Mouse (Mus musculus): ENCODE data around the gene Tfap2a. TPM values are rescaled to one million over a fixed set of nuclear protein-coding genes. Genes with fewer than 3 reads are reported as not detected.

The Tfap2a gene
- polyA plus RNA-seq (2015; fragmentation: Nextera tagmentation; extraction: Ambion mirVana): 0.46 and 0.73 TPM in 2 replicates

GRCm38 (mm10) chr13:40738196-40738880 lies at the start of gene Tfap2a:
Gene Tfap2a (minus strand): TSS chr13:40738376.
- Histone ChIP-seq H3K27ac (no peak within 1 kb of the TSS), H3K4me3 (no peak within 1 kb of the TSS), H3K36me3 (ENCODE audit: poor library complexity, severe bottlenecking) (no peaks in the 10 kb centered on the region), H3K4me2 (no peak within 1 kb of the TSS), H3K27me3 (peaks cover 100% of the 10 kb centered on the region), H3K4me1 (peaks cover 10% of the 10 kb centered on the region), H3K9me3 (replicated peaks) (no peaks in the 10 kb centered on the region), H3K9ac (no peak within 1 kb of the TSS)
- ATAC-seq: no peak
- WGBS: under 1% methylated on average over 29 of the region's 30 CpGs

- 46% methylated on average over 8 of the region's 8 CpGs for WGBS
- Histone ChIP-seq H3K27me3 (no peaks in the 10 kb centered on the region), H3K9me3 (replicated peaks) (no peaks in the 10 kb centered on the region), H3K27ac (no peak overlapping the region), H3K4me3 (no peak overlapping the region), H3K4me2 (no peak overlapping the region), H3K36me3 (ENCODE audit: poor library complexity, severe bottlenecking) (no peaks in the 10 kb centered on the region), H3K4me1 (no peaks in the 10 kb centered on the region), H3K9ac (no peak overlapping the region)
- ATAC-seq: peak; percentile 58
These were observed 46.1 kb upstream of the Tfap2a start for GRCm38 (mm10) chr13:40784202-40784771.

DNA sequence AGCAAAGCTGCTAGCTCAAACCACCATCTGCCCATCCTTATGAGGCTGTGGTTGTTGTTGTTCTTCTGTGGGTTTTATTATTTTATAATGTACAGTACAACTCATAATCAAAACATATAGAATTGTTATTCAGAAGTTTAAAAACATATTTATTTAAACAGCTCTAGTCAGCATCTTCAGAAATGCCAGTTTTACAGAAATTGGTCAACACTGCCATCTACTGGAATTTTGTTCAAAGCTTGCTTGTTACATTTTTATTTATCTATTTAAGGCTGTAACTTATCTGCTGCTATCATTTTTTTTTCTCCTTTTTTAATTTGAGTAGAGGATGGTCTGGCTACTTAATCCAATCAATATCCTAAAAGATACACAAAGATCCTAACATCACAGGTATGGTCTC lies 19.8 kb upstream of the Tfap2a start:
- H3K4me3 ChIP-seq: no peak overlapping the region
- H3K36me3 ChIP-seq (ENCODE audit: poor library complexity, severe bottlenecking): no peaks in the 10 kb centered on the region
- no peak for ATAC-seq
- no peaks in the 10 kb centered on the region for H3K4me1 ChIP-seq
- H3K9ac ChIP-seq: no peak overlapping the region
- H3K27ac ChIP-seq: no peak overlapping the region
- 0 out of 2 replicates have a peak, but pooled peaks cover 5% of the 10 kb centered on the region for H3K27me3 ChIP-seq
- H3K4me2 ChIP-seq: no peak overlapping the region
- no peaks in the 10 kb centered on the region for H3K9me3 ChIP-seq (replicated peaks)

DNA sequence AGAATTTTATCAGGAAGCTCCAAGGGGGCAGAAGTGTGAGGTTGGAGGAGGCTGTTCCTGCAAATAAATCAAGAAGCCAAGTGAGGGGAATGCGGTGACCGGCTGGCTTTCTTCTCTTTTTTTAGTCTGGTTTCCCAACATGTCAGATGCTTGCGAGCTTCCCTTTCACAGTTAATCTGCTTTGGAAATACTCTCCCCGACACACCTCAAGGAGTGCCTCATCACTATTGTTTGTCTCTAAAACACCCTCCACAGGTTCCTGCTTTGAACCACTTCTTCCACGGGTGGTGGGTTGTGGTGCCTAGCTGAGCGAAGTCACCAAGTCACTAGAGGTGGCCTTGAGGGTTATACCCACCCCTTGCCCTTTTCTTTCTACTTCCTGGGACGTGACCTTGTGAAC lies 18.2 kb upstream of the Tfap2a start:
- H3K36me3 ChIP-seq (ENCODE audit: poor library complexity, severe bottlenecking): no peaks in the 10 kb centered on the region
- H3K4me1 ChIP-seq: no peaks in the 10 kb centered on the region
- ATAC-seq: no peak
- H3K4me3 ChIP-seq: no peak overlapping the region
- H3K9me3 ChIP-seq (replicated peaks): no peaks in the 10 kb centered on the region
- 65% methylated on average over 7 of the region's 7 CpGs for WGBS
- H3K27me3 ChIP-seq: 0 out of 2 replicates have a peak, but pooled peaks cover 5% of the 10 kb centered on the region
- no peak overlapping the region for H3K9ac ChIP-seq
- H3K4me2 ChIP-seq: no peak overlapping the region
- H3K27ac ChIP-seq: no peak overlapping the region

GRCm38 (mm10) chr13:40754091-40754490 lies 15.9 kb upstream of the Tfap2a start:
- H3K4me2 ChIP-seq: no peak overlapping the region
- no peak overlapping the region for H3K4me3 ChIP-seq
- no peaks in the 10 kb centered on the region for H3K36me3 ChIP-seq (ENCODE audit: poor library complexity, severe bottlenecking)
- 95% methylated on average over 10 of the region's 10 CpGs for WGBS
- H3K4me1 ChIP-seq: no peaks in the 10 kb centered on the region
- no peak overlapping the region for H3K27ac ChIP-seq
- no peaks in the 10 kb centered on the region for H3K9me3 ChIP-seq (replicated peaks)
- ATAC-seq: no peak
- H3K27me3 ChIP-seq: peaks cover 13% of the 10 kb centered on the region; the same call in 1 of the 2 replicates
- no peak overlapping the region for H3K9ac ChIP-seq

DNA sequence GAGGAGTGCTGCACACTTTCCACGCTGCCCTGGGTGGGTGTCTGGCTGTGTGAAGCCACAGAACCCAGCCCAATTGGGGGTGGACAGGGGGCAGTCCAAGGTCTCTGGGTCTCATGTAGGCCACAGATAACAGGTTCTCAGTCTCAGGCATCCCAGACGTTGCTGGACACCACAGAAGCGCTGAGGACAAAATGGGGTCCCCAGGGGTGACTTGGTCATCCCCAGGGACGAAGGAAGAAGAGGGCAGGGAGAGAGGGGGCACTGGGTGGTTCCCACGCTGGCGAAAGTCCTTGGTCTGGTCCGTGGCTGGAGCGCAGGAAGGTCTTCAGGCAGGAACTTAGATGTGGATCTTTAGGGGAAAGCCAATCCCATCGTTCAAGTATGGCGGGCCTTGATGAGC lies 13.7 kb upstream of the Tfap2a start:
- Histone ChIP-seq H3K4me2 (no peak overlapping the region), H3K4me3 (no peak overlapping the region), H3K9ac (no peak overlapping the region), H3K36me3 (ENCODE audit: poor library complexity, severe bottlenecking) (no peaks in the 10 kb centered on the region), H3K4me1 (no peaks in the 10 kb centered on the region), H3K9me3 (replicated peaks) (no peaks in the 10 kb centered on the region), H3K27ac (no peak overlapping the region), H3K27me3 (peaks cover 27% of the 10 kb centered on the region)
- ATAC-seq: no peak
- 88% methylated on average over 10 of the region's 10 CpGs for WGBS

- WGBS: 74% methylated on average over 9 of the region's 9 CpGs
- Histone ChIP-seq H3K27me3 (peaks cover 49% of the 10 kb centered on the region), H3K4me2 (no peak overlapping the region), H3K36me3 (ENCODE audit: poor library complexity, severe bottlenecking) (no peaks in the 10 kb centered on the region), H3K27ac (no peak overlapping the region), H3K9me3 (replicated peaks) (0 out of 2 replicates have a peak, but pooled peaks cover 5% of the 10 kb centered on the region), H3K4me1 (peaks cover 2% of the 10 kb centered on the region; the same call in 1 of the 2 replicates), H3K4me3 (no peak overlapping the region), H3K9ac (no peak overlapping the region)
- ATAC-seq: no peak
These were observed 11.4 kb upstream of the Tfap2a start for GRCm38 (mm10) chr13:40749603-40749905.

GRCm38 (mm10) chr13:40748785-40749602 lies 10.8 kb upstream of the Tfap2a start:
- WGBS: 15% methylated on average over 19 of the region's 19 CpGs
- H3K27me3 ChIP-seq: peaks cover 54% of the 10 kb centered on the region

DNA sequence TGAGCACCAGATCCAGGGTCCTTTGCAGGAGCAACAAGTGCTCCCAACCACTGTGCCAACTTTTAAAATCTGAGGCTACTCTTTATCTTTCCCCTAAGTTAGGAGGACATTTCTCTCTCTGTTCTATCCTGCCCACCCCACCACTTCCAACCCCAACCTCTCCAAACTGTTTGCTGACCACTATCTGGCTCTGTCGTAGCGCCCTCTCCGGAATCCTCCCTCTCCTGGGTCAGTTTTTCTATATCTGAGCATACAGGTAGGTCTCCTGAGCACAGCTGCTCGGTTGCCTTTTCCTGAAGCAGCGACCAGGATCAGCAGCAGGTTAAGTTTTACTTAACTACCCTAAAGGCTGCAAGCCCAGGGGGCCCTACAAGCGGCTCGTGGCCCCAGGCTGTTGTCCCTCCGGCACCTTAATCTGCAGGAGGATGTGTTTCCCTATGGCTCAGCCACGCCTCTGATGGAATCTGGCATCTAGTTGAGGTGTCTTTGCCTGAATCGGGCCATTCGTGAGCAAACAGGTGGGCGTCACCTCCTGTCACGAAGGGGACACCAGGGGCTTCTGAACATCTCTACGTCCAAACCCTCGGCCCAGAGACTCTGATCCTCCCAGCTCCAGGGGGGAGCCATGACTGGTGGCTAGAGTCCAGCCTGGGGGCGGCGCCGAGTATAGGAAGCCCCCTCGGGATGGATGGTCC lies 6.1 kb upstream of the Tfap2a start:
- H3K4me1 ChIP-seq: peaks cover 6% of the 10 kb centered on the region; the same call in 1 of the 2 replicates
- no peak overlapping the region for H3K27ac ChIP-seq
- H3K36me3 ChIP-seq (ENCODE audit: poor library complexity, severe bottlenecking): no peaks in the 10 kb centered on the region
- H3K9ac ChIP-seq: no peak overlapping the region
- H3K4me2 ChIP-seq: peak overlapping the region; percentile 27; the same call in 1 of the 2 replicates
- peaks cover 95% of the 10 kb centered on the region for H3K27me3 ChIP-seq
- ATAC-seq: no peak
- H3K9me3 ChIP-seq (replicated peaks): 0 out of 2 replicates have a peak, but pooled peaks cover 5% of the 10 kb centered on the region
- WGBS: under 1% methylated on average over 19 of the region's 19 CpGs
- peak overlapping the region; percentile 17; the same call in 1 of the 2 replicates for H3K4me3 ChIP-seq

More at GRCm38 (mm10) chr13:40748785-40749602, 10.8 kb upstream of the Tfap2a start:
- Histone ChIP-seq H3K4me1 (peaks cover 6% of the 10 kb centered on the region; the same call in 1 of the 2 replicates), H3K27ac (no peak overlapping the region), H3K4me2 (peak overlapping the region; percentile 32), H3K36me3 (ENCODE audit: poor library complexity, severe bottlenecking) (no peaks in the 10 kb centered on the region), H3K9me3 (replicated peaks) (0 out of 2 replicates have a peak, but pooled peaks cover 5% of the 10 kb centered on the region), H3K9ac (no peak overlapping the region), H3K4me3 (no peak overlapping the region)
- ATAC-seq: peak; percentile 36; the same call in 1 of the 2 replicates

DNA sequence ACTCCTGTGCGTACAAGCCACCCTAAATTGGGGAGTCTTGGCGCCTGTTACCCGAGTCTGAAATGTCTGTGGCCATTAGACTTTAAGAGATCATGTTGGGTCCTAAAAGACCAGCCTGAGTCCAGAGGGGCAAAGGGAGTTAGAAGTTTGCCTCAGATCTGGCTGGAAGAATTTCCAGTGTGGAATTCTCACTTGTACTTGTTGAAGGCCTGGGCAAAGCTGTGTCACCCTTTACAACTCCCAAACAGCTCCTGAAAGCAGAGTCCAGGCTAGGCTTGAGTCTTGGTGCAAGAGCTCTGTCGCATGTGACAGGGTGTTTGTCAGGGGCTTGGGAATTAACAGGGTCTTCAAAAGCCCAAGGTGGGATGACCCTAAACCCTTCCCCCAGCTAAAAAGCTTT lies 5.0 kb upstream of the Tfap2a start:
- H3K27me3 ChIP-seq: peaks cover 98% of the 10 kb centered on the region
- no peak for ATAC-seq
- 5% methylated on average over 4 of the region's 4 CpGs for WGBS

DNA sequence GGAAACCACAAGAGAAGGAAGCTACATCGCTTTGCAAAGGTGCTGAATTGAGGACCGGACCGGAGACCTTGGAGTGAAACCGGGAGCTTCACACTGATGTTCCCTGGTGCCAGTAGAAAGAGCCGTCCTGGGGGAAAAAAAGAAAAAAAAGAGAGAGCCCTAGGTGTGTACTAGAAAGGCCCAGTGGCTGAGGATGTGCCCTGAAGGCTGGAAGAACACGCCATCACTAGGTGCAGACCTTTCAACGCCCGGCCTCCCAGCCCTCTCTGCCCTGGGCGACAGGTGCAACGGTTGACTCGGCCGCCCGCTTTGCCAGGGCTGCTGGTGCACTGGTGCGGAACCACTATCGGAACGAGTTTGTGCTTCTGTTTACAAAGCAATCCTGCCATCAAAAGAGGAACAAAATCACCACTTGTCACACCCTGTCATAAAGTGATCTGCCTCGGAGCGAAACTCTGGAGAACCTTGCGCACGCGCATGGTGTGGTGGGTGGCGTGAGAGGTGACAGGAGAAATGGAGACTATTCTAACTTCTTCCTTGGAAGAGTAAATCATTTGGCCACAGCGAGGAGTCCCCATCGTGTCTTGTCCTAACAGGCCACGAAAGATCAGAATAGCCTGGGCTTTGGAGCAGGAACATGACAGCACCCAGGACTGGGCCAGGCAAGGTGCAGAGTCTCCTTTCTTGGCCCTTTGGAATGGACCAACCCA lies 3.8 kb upstream of the Tfap2a start:
- ATAC-seq: no peak
- no peak overlapping the region for H3K27ac ChIP-seq
- H3K27me3 ChIP-seq: peaks cover 98% of the 10 kb centered on the region
- H3K9ac ChIP-seq: no peak overlapping the region
- no peaks in the 10 kb centered on the region for H3K36me3 ChIP-seq (ENCODE audit: poor library complexity, severe bottlenecking)
- H3K9me3 ChIP-seq (replicated peaks): 0 out of 2 replicates have a peak, but pooled peaks cover 5% of the 10 kb centered on the region
- WGBS: 1% methylated on average over 25 of the region's 25 CpGs
- H3K4me3 ChIP-seq: no peak overlapping the region
- H3K4me1 ChIP-seq: peaks cover 6% of the 10 kb centered on the region; the same call in 1 of the 2 replicates
- no peak overlapping the region for H3K4me2 ChIP-seq

More for the DNA sequence above, 5.0 kb upstream of the Tfap2a start:
- H3K4me2 ChIP-seq: no peak overlapping the region
- no peaks in the 10 kb centered on the region for H3K36me3 ChIP-seq (ENCODE audit: poor library complexity, severe bottlenecking)
- no peak overlapping the region for H3K9ac ChIP-seq
- H3K4me3 ChIP-seq: no peak overlapping the region
- peaks cover 6% of the 10 kb centered on the region; the same call in 1 of the 2 replicates for H3K4me1 ChIP-seq
- H3K27ac ChIP-seq: no peak overlapping the region
- 0 out of 2 replicates have a peak, but pooled peaks cover 5% of the 10 kb centered on the region for H3K9me3 ChIP-seq (replicated peaks)
